ENCODE assay signal across 8 mouse cellular contexts in genomic region chr7:134669474-134670311, GRCm38 (mm10). TPM values are rescaled to one million over a fixed set of nuclear protein-coding genes. Genes with fewer than 3 reads are reported as not detected.
DNase-seq lines count a peak whose midpoint lies in the region; ATAC-seq and TF ChIP-seq lines count a peak whose summit lies in the region.

No protein-coding gene starts in this region.

- no peaks in the 10 kb centered on the region for H3K9me3 ChIP-seq in forebrain, embryonic 15.5 days
- H3K9me3 ChIP-seq in liver, embryonic 14.5 days (ENCODE audit: control insufficient read depth, low read length) = no peaks in the 10 kb centered on the region

- no peak for TF ChIP-seq POLR2A in liver, adult 2 months (IDR thresholded peaks at IDR 0.05; ENCODE audit: extremely low read depth, insufficient read depth, low read length)
- no peak for TF ChIP-seq POLR2A in small intestine, adult 2 months (IDR thresholded peaks at IDR 0.05; ENCODE audit: low read depth, low read length)

- 85% methylated on average over 14 of the region's 14 CpGs for WGBS in liver, adult 2 months
- WGBS in forebrain, embryonic 15.5 days = 92% methylated on average over 14 of the region's 14 CpGs
- 52% methylated on average over 14 of the region's 14 CpGs for WGBS in liver, embryonic 14.5 days (ENCODE audit: insufficient replicate concordance)
- 86% methylated on average over 14 of the region's 14 CpGs for WGBS in small intestine, adult 2 months

- no peak overlapping the region; the same call in 1 of the 2 replicates for H3K9ac ChIP-seq in liver, adult 2 months (ENCODE audit: low read depth, low read length)
- H3K9ac ChIP-seq in forebrain, embryonic 15.5 days (replicated peaks) = no peak overlapping the region
- no peak overlapping the region for H3K9ac ChIP-seq in liver, embryonic 14.5 days (replicated peaks)

- ATAC-seq in forebrain, embryonic 15.5 days (replicated peaks) = no peak
- no peak for ATAC-seq in liver, embryonic 14.5 days (ENCODE audit: insufficient read depth)

- peak overlapping the region; percentile 99 for H3K4me2 ChIP-seq in forebrain, embryonic 15.5 days (replicated peaks)
- H3K4me2 ChIP-seq in liver, embryonic 14.5 days (ENCODE audit: low read depth) = peak overlapping the region; percentile 51; the same call in 1 of the 2 replicates

- H3K27ac ChIP-seq in liver, adult 2 months (replicated peaks; ENCODE audit: insufficient read depth, low read depth, low read length) = no peak overlapping the region
- H3K27ac ChIP-seq in forebrain, embryonic 15.5 days (replicated peaks) = no peak overlapping the region
- no peak overlapping the region for H3K27ac ChIP-seq in liver, embryonic 14.5 days
- H3K27ac ChIP-seq in small intestine, adult 2 months (ENCODE audit: insufficient read depth, low read depth, low read length) = no peak overlapping the region

- peaks cover 5% of the 10 kb centered on the region for H3K4me1 ChIP-seq in liver, adult 2 months (ENCODE audit: control insufficient read depth, insufficient read depth, low read length)
- H3K4me1 ChIP-seq in forebrain, embryonic 15.5 days = peaks cover 14% of the 10 kb centered on the region
- H3K4me1 ChIP-seq in liver, embryonic 14.5 days (replicated peaks; ENCODE audit: control insufficient read depth in 2 of 2, insufficient read depth in 2 of 2, low read length in 1 of 2) = peaks cover 0 to 7% of the 10 kb centered on the region in 2 experiments; a peak in 2 of 4 replicates
- peaks cover 6% of the 10 kb centered on the region; the same call in 1 of the 2 replicates for H3K4me1 ChIP-seq in small intestine, adult 2 months (ENCODE audit: control insufficient read depth, insufficient read depth, insufficient read length, low read length)

- TF ChIP-seq EP300 in liver, embryonic 14.5 days (IDR thresholded peaks at IDR 0.05; ENCODE audit: low read depth) = no peak

- H3K27me3 ChIP-seq in liver, adult 2 months (ENCODE audit: control insufficient read depth, insufficient read depth, low read length) = no peaks in the 10 kb centered on the region
- H3K27me3 ChIP-seq in forebrain, embryonic 15.5 days = no peaks in the 10 kb centered on the region
- H3K27me3 ChIP-seq in liver, embryonic 14.5 days (ENCODE audit: control insufficient read depth, insufficient read depth, low read length) = peaks cover 9% of the 10 kb centered on the region
- H3K27me3 ChIP-seq in small intestine, adult 2 months (ENCODE audit: control insufficient read depth, insufficient read depth, low read length) = no peaks in the 10 kb centered on the region

- 0 out of 2 replicates have a peak overlapping the region, but pooled peaks have one; percentile 90 for H3K4me3 ChIP-seq in liver, adult 2 months (ENCODE audit: insufficient read depth, low read depth, low read length)
- peak overlapping the region; percentile 71 for H3K4me3 ChIP-seq in forebrain, embryonic 15.5 days
- H3K4me3 ChIP-seq in liver, embryonic 14.5 days (ENCODE audit: insufficient read depth in 1 of 2, low read depth in 2 of 2, low read length in 2 of 2) = peak overlapping the region in 1 of 2 experiments; percentile 47; a peak in 2 of 4 replicates
- peak overlapping the region; percentile 98 for H3K4me3 ChIP-seq in small intestine, adult 2 months (ENCODE audit: low read depth, low read length)

- H3K79me2 ChIP-seq in liver, adult 2 months (ENCODE audit: control insufficient read depth, insufficient read depth, low read length) = peaks cover 16% of the 10 kb centered on the region; the same call in 1 of the 2 replicates

- TF ChIP-seq CTCF in liver, adult 2 months (IDR thresholded peaks at IDR 0.05; ENCODE audit: low read depth, low read length) = no peak
- no peak for TF ChIP-seq CTCF in liver, embryonic 14.5 days (IDR thresholded peaks at IDR 0.05; ENCODE audit: low read depth)
- no peak for TF ChIP-seq CTCF in small intestine, adult 2 months (IDR thresholded peaks at IDR 0.05; ENCODE audit: extremely low read depth, insufficient read length, insufficient replicate concordance, low read depth, low read length)

- no peaks in the 10 kb centered on the region for H3K36me3 ChIP-seq in liver, adult 2 months (ENCODE audit: control insufficient read depth, insufficient read depth, low read length)
- H3K36me3 ChIP-seq in forebrain, embryonic 15.5 days = no peaks in the 10 kb centered on the region
- H3K36me3 ChIP-seq in liver, embryonic 14.5 days (replicated peaks; ENCODE audit: control insufficient read depth, insufficient read depth, low read depth) = no peaks in the 10 kb centered on the region
- no peaks in the 10 kb centered on the region for H3K36me3 ChIP-seq in small intestine, adult 2 months (ENCODE audit: control insufficient read depth, insufficient read depth, low read length)

- DNase-seq in liver, adult 2 months (ENCODE audit: extremely low read depth, low read depth, low spot score) = no peak
- DNase-seq in liver = no peak
- DNase-seq in liver, embryonic 14.5 days (ENCODE audit: low read depth in 3 of 3, low spot score in 3 of 3) = no peak
- DNase-seq in urinary bladder, postnatal 36 days (ENCODE audit: low spot score in 2 of 2) = no peak
- no peak for DNase-seq in spleen, postnatal 4 days (ENCODE audit: low spot score in 2 of 2)
- DNase-seq in thymus, adult 18-20 months = no peak

RNA-seq across cellular contexts. Expression of gene Dock1, which starts 0.8 kb away (rescaled TPM):
- total RNA-seq in liver, adult 2 months (2014; rRNA removed) = 17.0 and 19.5 TPM in 2 replicates
- 2.4 and 2.6 TPM in 2 replicates for polyA plus RNA-seq in liver, adult 2 months (2012; rRNA removed)
- polyA plus RNA-seq in forebrain, embryonic 15.5 days (2015; fragmentation: Nextera tagmentation; extraction: Ambion mirVana) = 7.7 and 9.6 TPM in 2 replicates
- 1.4 and 1.9 TPM in 2 replicates for polyA plus RNA-seq in liver, embryonic 14.5 days (2012; rRNA removed)
- polyA plus RNA-seq in liver, embryonic 14.5 days (2014; fragmentation: Nextera tagmentation; extraction: Ambion mirVana) = 2.5 and 2.6 TPM in 2 replicates
- polyA plus RNA-seq in small intestine, adult 2 months (2012; rRNA removed) = 2.2 and 3.8 TPM in 2 replicates
